Mouse (Mus musculus) lung, postnatal 0 days (tissue): Measurements from ENCODE around the gene Tnfaip8l1.

ENCODE experiments used
- CTCF ChIP-seq: IDR thresholded peaks from 2 replicates; pipeline ENCODE4 v1.5.1; 2016; ENCODE audit warnings: antibody characterized with exemption, mild to moderate bottlenecking
- EP300 ChIP-seq: IDR thresholded peaks from 2 replicates; pipeline ENCODE4 v1.6.1; 2016; ENCODE audit warnings: antibody characterized with exemption, mild to moderate bottlenecking, control low read depth

GRCm38 (mm10) chr17:56201642-56202041 is 39.4 kb downstream of the Tnfaip8l1 start:
- 0 out of 2 replicates have a peak, but pooled peaks have one; percentile 32 for TF ChIP-seq CTCF
- TF ChIP-seq EP300 = no peak
